Mouse (Mus musculus) lung, embryonic 14.5 days (tissue): ENCODE measurements around the gene Defb21. TPM values are rescaled to one million over a fixed set of nuclear protein-coding genes. Genes with fewer than 3 reads are reported as not detected.

ENCODE experiments used
- ATAC-seq: fragments of 200-750 bp; cut with Nextera tagmentation; 2 replicates; pipeline ENCODE4 v1.8.0; 2017; ENCODE audit warnings: mild to moderate bottlenecking, moderate TSS enrichment, moderate library complexity; ENCODE audit not compliant: insufficient read depth
- DNase-seq: peaks from one replicate; pipeline ENCODE4 v3.0.0-alpha.2; 2015
- H3K27ac ChIP-seq: fragments of 300-500 bp; sonication (generic); 2 replicates; pipeline ENCODE4 v1.5.1; 2014; ENCODE audit warnings: low read depth, mild to moderate bottlenecking, moderate library complexity
- H3K27me3 ChIP-seq: fragments of 300-500 bp; sonication (generic); 2 replicates; pipeline ENCODE4 v1.6.1; 2014; ENCODE audit warnings: low read length, control low read depth; ENCODE audit not compliant: insufficient read depth
- H3K36me3 ChIP-seq: fragments of 300-500 bp; sonication (generic); 2 replicates; pipeline ENCODE4 v1.6.1; 2014; ENCODE audit warnings: control low read depth; ENCODE audit not compliant: insufficient read depth
- H3K4me1 ChIP-seq: fragments of 300-500 bp; sonication (generic); 2 replicates; pipeline ENCODE4 v1.6.1; 2014; ENCODE audit warnings: antibody characterized with exemption, control low read depth; ENCODE audit not compliant: insufficient read depth
- H3K4me2 ChIP-seq: fragments of 300-500 bp; sonication (generic); 2 replicates; pipeline ENCODE4 v1.6.1; 2014; ENCODE audit warnings: mild to moderate bottlenecking
- H3K4me3 ChIP-seq: fragments of 300-500 bp; sonication (generic); 2 replicates; pipeline ENCODE4 v1.5.1; 2014; ENCODE audit warnings: low read depth, low read length
- H3K9ac ChIP-seq: fragments of 300-500 bp; sonication (generic); 2 replicates; pipeline ENCODE4 v1.6.1; 2014
- H3K9me3 ChIP-seq: fragments of 300-500 bp; sonication (generic); 2 replicates; pipeline ENCODE4 v1.6.1; 2016; ENCODE audit warnings: low read depth, low read length, control low read depth
- CTCF ChIP-seq: IDR thresholded peaks from 2 replicates; pipeline ENCODE4 v1.5.1; 2016; ENCODE audit warnings: antibody characterized with exemption, low read depth
- WGBS: fragments of 180-500 bp; shearing (Covaris S2); extraction: QIAGEN DNeasy Blood & Tissue Kit; methylation state at CpG from one replicate; pipeline ENCODE4 v1.1.7; 2014; 5-methylcytosine and 5-hydroxymethylcytosine counted together
- polyA plus RNA-seq: library from polyadenylated mRNA; unstranded; fragments of >200 nt; fragmentation: Nextera tagmentation; extraction: Ambion mirVana; gene quantifications from 2 replicates; pipeline ENCODE4 v1.2.1, GENCODE M21; 2014

Defb21 gene
- not detected in 2 replicates for polyA plus RNA-seq

GRCm38 (mm10) chr2:152572114-152572794 is at the start of gene Defb21:
Gene Defb21 (plus strand): TSS chr2:152572744.
- 60% methylated on average over 11 of the region's 11 CpGs for WGBS

GRCm38 (mm10) chr2:152539944-152540710 is 32.4 kb upstream of the Defb21 start, which contains the start of gene Defb29:
Gene Defb29 (minus strand): TSS chr2:152540098.
- Histone ChIP-seq H3K9ac (no peak within 1 kb of the TSS), H3K4me1 (no peaks in the 10 kb centered on the region), H3K27ac (no peak within 1 kb of the TSS), H3K4me3 (no peak within 1 kb of the TSS), H3K27me3 (no peaks in the 10 kb centered on the region), H3K9me3 (no peaks in the 10 kb centered on the region), H3K4me2 (no peak within 1 kb of the TSS), H3K36me3 (no peaks in the 10 kb centered on the region)
- peak; percentile 29; the same call in 1 of the 2 replicates for TF ChIP-seq CTCF
- ATAC-seq (no peak), DNase-seq (no peak)
- WGBS: 48% methylated on average over 13 of the region's 13 CpGs

More at GRCm38 (mm10) chr2:152572114-152572794, at the start of gene Defb21:
- no peak within 1 kb of the TSS for H3K27ac ChIP-seq
- no peaks in the 10 kb centered on the region for H3K4me1 ChIP-seq
- H3K27me3 ChIP-seq: no peaks in the 10 kb centered on the region
- ATAC-seq (no peak), DNase-seq (peak; percentile 13)
- H3K36me3 ChIP-seq: no peaks in the 10 kb centered on the region
- no peak within 1 kb of the TSS for H3K9ac ChIP-seq
- H3K4me3 ChIP-seq: no peak within 1 kb of the TSS
- no peak within 1 kb of the TSS for H3K4me2 ChIP-seq
- H3K9me3 ChIP-seq: no peaks in the 10 kb centered on the region
- TF ChIP-seq CTCF: peak; percentile 50

GRCm38 (mm10) chr2:152541979-152542378 is 30.6 kb upstream of the Defb21 start:
- ATAC-seq (no peak), DNase-seq (no peak)
- Histone ChIP-seq H3K4me1 (no peaks in the 10 kb centered on the region), H3K36me3 (no peaks in the 10 kb centered on the region), H3K4me3 (no peak overlapping the region), H3K27ac (no peak overlapping the region), H3K9me3 (no peaks in the 10 kb centered on the region), H3K9ac (no peak overlapping the region), H3K4me2 (no peak overlapping the region), H3K27me3 (no peaks in the 10 kb centered on the region)
- WGBS: 78% methylated on average over 9 of the region's 9 CpGs
- TF ChIP-seq CTCF: no peak

GRCm38 (mm10) chr2:152542897-152543296 is 29.6 kb upstream of the Defb21 start:
- no peak for TF ChIP-seq CTCF
- ATAC-seq (no peak), DNase-seq (no peak)
- Histone ChIP-seq H3K27me3 (no peaks in the 10 kb centered on the region), H3K4me3 (no peak overlapping the region), H3K27ac (no peak overlapping the region), H3K9ac (no peak overlapping the region), H3K9me3 (no peaks in the 10 kb centered on the region), H3K36me3 (no peaks in the 10 kb centered on the region), H3K4me2 (no peak overlapping the region), H3K4me1 (no peaks in the 10 kb centered on the region)
- 80% methylated on average over 2 of the region's 2 CpGs for WGBS

GRCm38 (mm10) chr2:152543478-152543877 is 29.1 kb upstream of the Defb21 start:
- Histone ChIP-seq H3K9ac (no peak overlapping the region), H3K27me3 (no peaks in the 10 kb centered on the region), H3K27ac (no peak overlapping the region), H3K4me2 (no peak overlapping the region), H3K9me3 (no peaks in the 10 kb centered on the region), H3K4me1 (no peaks in the 10 kb centered on the region), H3K4me3 (no peak overlapping the region), H3K36me3 (no peaks in the 10 kb centered on the region)
- ATAC-seq: no peak
- TF ChIP-seq CTCF: no peak
- WGBS: 55% methylated on average over 4 of the region's 4 CpGs
- DNase-seq: peak; percentile 5

- H3K27me3 ChIP-seq: no peaks in the 10 kb centered on the region
- H3K36me3 ChIP-seq: no peaks in the 10 kb centered on the region
- peak; percentile 71 for TF ChIP-seq CTCF
- no peak overlapping the region for H3K27ac ChIP-seq
- DNase-seq: peak; percentile 73
- no peaks in the 10 kb centered on the region for H3K4me1 ChIP-seq
- WGBS: 20% methylated on average over 4 of the region's 4 CpGs
- no peak overlapping the region for H3K9ac ChIP-seq
- H3K9me3 ChIP-seq: no peaks in the 10 kb centered on the region
- H3K4me2 ChIP-seq: no peak overlapping the region
- H3K4me3 ChIP-seq: no peak overlapping the region
- ATAC-seq: peak; percentile 38; the same call in 1 of the 2 replicates
Observed at GRCm38 (mm10) chr2:152544691-152545090, 27.9 kb upstream of the Defb21 start.

GRCm38 (mm10) chr2:152548124-152548523 is 24.4 kb upstream of the Defb21 start:
- no peaks in the 10 kb centered on the region for H3K27me3 ChIP-seq
- no peak overlapping the region for H3K4me2 ChIP-seq
- no peaks in the 10 kb centered on the region for H3K9me3 ChIP-seq
- DNase-seq (no peak), ATAC-seq (no peak)
- no peak for TF ChIP-seq CTCF
- H3K27ac ChIP-seq: no peak overlapping the region
- no peaks in the 10 kb centered on the region for H3K36me3 ChIP-seq
- H3K4me1 ChIP-seq: no peaks in the 10 kb centered on the region
- no peak overlapping the region for H3K4me3 ChIP-seq
- no peak overlapping the region for H3K9ac ChIP-seq
- 48% methylated on average over 5 of the region's 5 CpGs for WGBS
